In the genomic region with DNA sequence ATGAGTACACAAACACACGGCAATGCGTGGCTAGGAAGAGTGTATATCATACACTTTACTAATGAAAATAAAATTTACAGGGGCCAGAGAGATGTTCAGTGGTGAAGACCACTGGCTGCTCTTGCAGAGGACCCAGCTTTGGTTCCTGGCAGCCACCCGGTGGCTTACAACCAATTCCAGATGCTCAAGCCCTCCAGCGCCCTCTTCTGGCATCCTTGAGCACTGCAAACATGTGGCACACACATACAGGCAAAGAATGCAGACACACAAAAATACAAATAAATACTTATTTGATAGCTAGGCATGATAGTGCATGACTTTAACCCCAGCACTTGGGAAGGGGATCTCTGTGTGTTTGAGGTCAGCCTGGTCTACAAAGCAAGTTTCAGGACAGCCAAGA, we compare ENCODE assay signal across 10 mouse cellular contexts. TPM values are rescaled to one million over a fixed set of nuclear protein-coding genes. Genes with fewer than 3 reads are reported as not detected.
DNase-seq lines count a peak whose midpoint lies in the region; ATAC-seq and TF ChIP-seq lines count a peak whose summit lies in the region.
"Had no signal": no experiment of that assay in that cellular context is flagged by ENCODE, and none has a peak within 500 bp of the region (broad histone marks: within the 10 kb centered on the region; RNA-seq: fewer than 3 reads in every experiment).

No protein-coding gene starts in this region.

- H3K9me3 ChIP-seq in embryonic facial prominence, embryonic 12.5 days: no peaks in the 10 kb centered on the region
- no peaks in the 10 kb centered on the region for H3K9me3 ChIP-seq in embryonic facial prominence, embryonic 10.5 days
- H3K9me3 ChIP-seq in ES-Bruce4 (replicated peaks; ENCODE audit: control insufficient read depth, insufficient read depth, low read length, poor library complexity, severe bottlenecking): no peaks in the 10 kb centered on the region
- H3K9me3 ChIP-seq in intestine, postnatal 0 days (ENCODE audit: control insufficient read depth): no peaks in the 10 kb centered on the region

- H3K9ac ChIP-seq in embryonic facial prominence, embryonic 12.5 days: no peak overlapping the region
- no peak overlapping the region for H3K9ac ChIP-seq in ES-Bruce4 (ENCODE audit: low read depth, poor library complexity, severe bottlenecking)
- H3K9ac ChIP-seq in intestine, postnatal 0 days (ENCODE audit: low read depth, low read length): no peak overlapping the region

- H3K4me2 ChIP-seq in embryonic facial prominence, embryonic 12.5 days (replicated peaks): no peak overlapping the region
- H3K4me2 ChIP-seq in intestine, postnatal 0 days (replicated peaks; ENCODE audit: low read depth): no peak overlapping the region

- no peak for TF ChIP-seq EP300 in ES-Bruce4 (IDR thresholded peaks at IDR 0.05; ENCODE audit: insufficient read depth, low read depth, low read length)

- TF ChIP-seq POLR2A in kidney, adult 2 months (IDR thresholded peaks at IDR 0.05; ENCODE audit: low read depth, low read length): no peak
- no peak for TF ChIP-seq POLR2A in ES-Bruce4 (IDR thresholded peaks at IDR 0.05; ENCODE audit: insufficient read depth, low read length)

- no peak; the same call in 1 of the 2 replicates for TF ChIP-seq CTCF in kidney, adult 2 months (conservative IDR thresholded peaks at IDR 0.05; ENCODE audit: insufficient read depth, insufficient read length, low read depth, low read length)
- TF ChIP-seq CTCF in ES-Bruce4 (IDR thresholded peaks at IDR 0.05; ENCODE audit: low read depth, low read length): peak; percentile 70
- TF ChIP-seq CTCF in intestine, postnatal 0 days (IDR thresholded peaks at IDR 0.05; ENCODE audit: low read depth): peak; percentile 62

- H3K4me1 ChIP-seq in embryonic facial prominence, embryonic 12.5 days: peaks cover 31% of the 10 kb centered on the region
- peaks cover 37% of the 10 kb centered on the region for H3K4me1 ChIP-seq in embryonic facial prominence, embryonic 10.5 days
- H3K4me1 ChIP-seq in kidney, adult 2 months (ENCODE audit: control insufficient read depth, insufficient read depth, low read length): peaks cover 27% of the 10 kb centered on the region
- no peaks in the 10 kb centered on the region for H3K4me1 ChIP-seq in ES-Bruce4 (ENCODE audit: control insufficient read depth, insufficient read depth, low read length)
- H3K4me1 ChIP-seq in intestine, postnatal 0 days (replicated peaks; ENCODE audit: control insufficient read depth, insufficient read depth, low read length): no peaks in the 10 kb centered on the region; the same call in none of the 2 replicates

- ATAC-seq in embryonic facial prominence, embryonic 12.5 days (ENCODE audit: insufficient number of reproducible peaks, insufficient read depth, low FRiP score, low TSS enrichment): no peak
- no peak for ATAC-seq in intestine, postnatal 0 days

- peak overlapping the region; percentile 74; the same call in 1 of the 2 replicates for H3K27ac ChIP-seq in embryonic facial prominence, embryonic 12.5 days
- no peak overlapping the region for H3K27ac ChIP-seq in embryonic facial prominence, embryonic 10.5 days (replicated peaks)
- H3K27ac ChIP-seq in kidney, adult 2 months (ENCODE audit: insufficient read depth, low read depth, low read length): no peak overlapping the region
- no peak overlapping the region for H3K27ac ChIP-seq in ES-Bruce4 (ENCODE audit: insufficient read depth, low read length)
- no peak overlapping the region for H3K27ac ChIP-seq in intestine, postnatal 0 days (ENCODE audit: low read depth, low read length)

- no peaks in the 10 kb centered on the region for H3K36me3 ChIP-seq in embryonic facial prominence, embryonic 12.5 days
- no peaks in the 10 kb centered on the region for H3K36me3 ChIP-seq in embryonic facial prominence, embryonic 10.5 days (replicated peaks)
- H3K36me3 ChIP-seq in kidney, adult 2 months (ENCODE audit: control insufficient read depth, insufficient read depth, low read length): no peaks in the 10 kb centered on the region
- H3K36me3 ChIP-seq in ES-Bruce4 (ENCODE audit: control insufficient read depth, insufficient read depth, low read length, poor library complexity, severe bottlenecking): no peaks in the 10 kb centered on the region
- H3K36me3 ChIP-seq in intestine, postnatal 0 days (ENCODE audit: control insufficient read depth, insufficient read depth): no peaks in the 10 kb centered on the region

- H3K27me3 ChIP-seq in embryonic facial prominence, embryonic 12.5 days: peaks cover 23% of the 10 kb centered on the region
- peaks cover 42% of the 10 kb centered on the region for H3K27me3 ChIP-seq in embryonic facial prominence, embryonic 10.5 days (replicated peaks; ENCODE audit: low read depth, poor library complexity, severe bottlenecking)
- no peaks in the 10 kb centered on the region for H3K27me3 ChIP-seq in kidney, adult 2 months (replicated peaks; ENCODE audit: control insufficient read depth, insufficient read depth, low read length)
- H3K27me3 ChIP-seq in ES-Bruce4 (ENCODE audit: control insufficient read depth, insufficient read depth, low read length, poor library complexity, severe bottlenecking): peaks cover 5% of the 10 kb centered on the region
- 0 out of 2 replicates have a peak, but pooled peaks cover 3% of the 10 kb centered on the region for H3K27me3 ChIP-seq in intestine, postnatal 0 days (replicated peaks; ENCODE audit: control insufficient read depth, insufficient read depth, low read length)

- WGBS in embryonic facial prominence, embryonic 12.5 days: 66% methylated on average over 4 of the region's 4 CpGs
- WGBS in embryonic facial prominence, embryonic 10.5 days: 75% methylated on average over 4 of the region's 4 CpGs
- 81% methylated on average over 4 of the region's 4 CpGs for WGBS in kidney, adult 2 months
- 73% methylated on average over 4 of the region's 4 CpGs for WGBS in intestine, postnatal 0 days

- H3K4me3 ChIP-seq in embryonic facial prominence, embryonic 12.5 days: no peak overlapping the region
- H3K4me3 ChIP-seq in embryonic facial prominence, embryonic 10.5 days: no peak overlapping the region
- no peak overlapping the region for H3K4me3 ChIP-seq in kidney, adult 2 months (ENCODE audit: insufficient read depth, low read depth, low read length)
- H3K4me3 ChIP-seq in ES-Bruce4 (ENCODE audit: low read depth, low read length): no peak overlapping the region
- H3K4me3 ChIP-seq in intestine, postnatal 0 days (ENCODE audit: low read depth, low read length): no peak overlapping the region

- no peak for DNase-seq in embryonic facial prominence, embryonic 10.5 days (ENCODE audit: low spot score)
- DNase-seq in kidney, postnatal 4 days: peak; percentile 40 to 57
- no peak for DNase-seq in kidney, adult 2 months
- DNase-seq in adrenal gland, postnatal 4 days (ENCODE audit: low spot score in 2 of 2): no peak
- DNase-seq in spleen, adult 18-20 months: no peak
- DNase-seq: embryo, embryonic 11 days; layer of hippocampus, adult 9-11 months had no signal

RNA-seq across cellular contexts. Expression of gene Pard6b, which starts 34.3 kb away (rescaled TPM):
- polyA plus RNA-seq in embryonic facial prominence, embryonic 12.5 days (2016; fragmentation: Nextera tagmentation; extraction: Ambion mirVana): 6.0 and 6.6 TPM in 2 replicates
- polyA plus RNA-seq in embryonic facial prominence, embryonic 10.5 days (2016; fragmentation: Nextera tagmentation; extraction: Ambion mirVana): 7.3 and 7.4 TPM in 2 replicates
- polyA plus RNA-seq in kidney, adult 2 months (2012; rRNA removed): 41.0 and 44.4 TPM in 2 replicates
- polyA plus RNA-seq in ES-Bruce4 (2011; ENCODE audit: insufficient read depth, insufficient read length, low read depth, missing spikeins): 55.0 and 55.3 TPM in 2 replicates
- polyA plus RNA-seq in intestine, postnatal 0 days (2015; fragmentation: Nextera tagmentation; extraction: Ambion mirVana): 13.8 and 17.3 TPM in 2 replicates
- total RNA-seq in adrenal gland, postnatal 4 days (2021): 1 to 10 TPM; 2.7 to 9.6 TPM

RNA-seq across cellular contexts. Expression of gene Ripor3, which starts 36.0 kb away (rescaled TPM):
- 2.0 and 3.6 TPM in 2 replicates for polyA plus RNA-seq in embryonic facial prominence, embryonic 12.5 days (2016; fragmentation: Nextera tagmentation; extraction: Ambion mirVana)
- 0.47 and 0.95 TPM in 2 replicates for polyA plus RNA-seq in embryonic facial prominence, embryonic 10.5 days (2016; fragmentation: Nextera tagmentation; extraction: Ambion mirVana)
- polyA plus RNA-seq in kidney, adult 2 months (2012; rRNA removed): 12.3 and 13.0 TPM in 2 replicates
- polyA plus RNA-seq in ES-Bruce4 (2011; ENCODE audit: insufficient read depth, insufficient read length, low read depth, missing spikeins): 1.8 and 2.4 TPM in 2 replicates
- polyA plus RNA-seq in intestine, postnatal 0 days (2015; fragmentation: Nextera tagmentation; extraction: Ambion mirVana): 1.5 and 1.6 TPM in 2 replicates
- 1 to 10 TPM; 5.2 to 5.4 TPM for total RNA-seq in adrenal gland, postnatal 4 days (2021)

Comparison
In these comparisons a context has a peak if more than half of its experiments do, and no peak if none do; other contexts are left out.
1. DNase-seq: peak in kidney, postnatal 4 days (2 of 2); none in embryonic facial prominence, embryonic 10.5 days (single experiment), kidney, adult 2 months (single experiment), adrenal gland, postnatal 4 days (0 of 2) and spleen, adult 18-20 months (0 of 2).